Mouse (Mus musculus): ENCODE measurements around the gene Pth1r.
"Not testable (repeated sequence)": the region's sequence is repeated elsewhere in the genome, so short reads cannot be mapped to it uniquely, and the experiment has no call there.

- TF ChIP-seq CTCF (IDR thresholded peaks at IDR 0.05; ENCODE audit: borderline replicate concordance, extremely low read depth, insufficient read depth, insufficient read length); POLR2A (IDR thresholded peaks at IDR 0.05; ENCODE audit: borderline replicate concordance, extremely low read depth, insufficient read depth, insufficient read length, poor library complexity, severe bottlenecking): not testable (repeated sequence)
These were observed 64.2 kb downstream of the Pth1r start for GRCm38 (mm10) chr9:110682697-110683096.

Measured in brain, embryonic 14.5 days (tissue).